Mouse (Mus musculus) urinary bladder, postnatal 10 days (tissue): ENCODE measurements around the gene Ctdspl2.

Experiments used
- DNase-seq: peaks from one replicate; pipeline ENCODE4 v3.0.0; 2022; ENCODE audit warnings: low spot score

The Ctdspl2 gene

DNA sequence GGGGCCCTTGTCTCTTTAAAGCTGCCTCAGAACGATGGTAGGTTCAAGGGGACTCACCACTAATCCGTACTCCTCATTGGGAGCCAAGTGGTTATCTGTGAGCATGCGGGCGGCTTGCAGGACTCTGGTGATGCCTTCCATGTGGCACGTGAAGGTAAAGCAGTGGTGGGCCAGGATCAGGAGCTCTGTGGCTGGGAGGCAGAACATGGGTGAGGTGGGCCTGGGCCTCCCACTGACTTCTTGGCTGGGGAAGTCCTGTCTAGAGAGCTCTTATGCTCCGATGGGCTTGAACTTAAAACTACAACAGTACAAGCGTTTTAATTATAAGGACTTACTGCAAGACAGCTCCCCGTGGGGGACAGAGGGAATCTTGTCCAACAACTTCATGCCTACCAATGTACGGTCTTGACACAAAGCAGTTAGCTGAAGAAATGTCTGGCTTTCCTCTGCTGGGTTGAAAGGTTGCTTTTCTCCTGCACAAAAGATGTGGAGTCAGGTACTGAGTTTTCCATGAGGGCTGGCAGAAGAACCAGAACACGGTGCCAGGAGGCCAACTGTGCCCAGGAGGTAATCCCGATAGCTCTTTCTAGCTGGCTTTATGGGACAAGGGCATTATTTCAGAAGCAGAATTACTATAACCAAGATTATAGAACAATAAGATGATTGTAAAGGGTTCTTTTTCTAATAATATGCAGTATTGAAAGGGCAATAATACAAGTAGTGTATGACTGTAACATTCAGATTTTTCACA lies 103.7 kb downstream of the Ctdspl2 start:
- DNase-seq = no peak
